Mouse (Mus musculus) c-Kit-positive CD71-positive TER-119-negative erythroid progenitor cells, embryonic 14.5 days (primary cell): ENCODE results near the gene Tuba1c.
A peak's percentile ranks its signal among the peaks of the same experiment; 100 is the strongest.
"Not testable (repeated sequence)": the region's sequence is repeated elsewhere in the genome, so short reads cannot be mapped to it uniquely, and the experiment has no call there.

Source experiments
- DNase-seq: peaks from one replicate; pipeline ENCODE4 v3.0.0-alpha.2; 2013; ENCODE audit warnings: low read depth

Gene Tuba1c

DNA sequence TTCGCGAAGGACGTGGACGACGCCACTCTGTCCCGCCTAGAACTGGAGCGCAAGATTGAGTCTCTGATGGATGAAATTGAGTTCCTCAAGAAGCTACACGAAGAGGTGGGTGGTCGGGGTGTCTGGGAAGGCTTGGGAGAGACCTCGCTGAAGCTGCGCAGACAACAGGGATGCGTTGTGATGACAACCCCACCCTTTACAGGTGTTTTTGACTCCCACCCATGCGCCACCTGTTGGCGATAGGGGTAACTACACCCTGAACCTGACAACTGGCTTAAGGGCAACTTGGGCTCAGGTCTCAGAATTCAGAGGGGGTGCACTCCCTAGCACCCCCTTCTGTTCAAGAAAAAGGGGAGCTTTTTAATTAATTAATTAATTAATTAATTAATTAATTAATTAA is 26.6 kb downstream of the Tuba1c start:
- no peak for DNase-seq

DNA sequence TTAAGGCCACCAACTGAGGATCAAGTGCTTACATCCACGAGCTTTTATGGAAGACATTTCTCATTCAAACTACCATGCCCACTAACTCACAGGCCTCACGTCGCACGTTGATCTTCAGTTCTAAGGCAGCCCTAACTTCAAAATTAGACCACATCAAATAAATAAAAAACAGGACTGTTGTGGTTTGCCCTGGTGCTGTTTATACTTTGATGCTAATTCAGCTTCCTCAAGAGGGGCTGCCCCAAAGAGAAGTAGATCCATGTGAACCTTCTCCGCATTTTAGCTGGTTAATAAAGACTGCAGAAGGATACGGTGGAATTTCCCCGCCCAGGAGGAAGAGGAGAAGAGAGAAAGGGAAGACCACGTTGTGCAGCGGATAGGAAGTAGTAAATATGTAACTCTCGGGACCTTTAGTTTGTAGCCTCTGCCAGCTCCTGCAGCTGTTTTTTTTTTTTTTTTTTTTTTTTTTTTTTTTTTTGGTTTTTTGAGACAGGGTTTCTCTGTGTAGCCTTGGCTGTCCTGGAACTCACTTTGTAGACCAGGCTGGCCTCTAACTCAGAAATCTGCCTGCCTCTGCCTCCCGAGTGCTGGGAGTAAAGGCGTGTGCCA is 36.0 kb downstream of the Tuba1c start:
- DNase-seq, result no peak

DNA sequence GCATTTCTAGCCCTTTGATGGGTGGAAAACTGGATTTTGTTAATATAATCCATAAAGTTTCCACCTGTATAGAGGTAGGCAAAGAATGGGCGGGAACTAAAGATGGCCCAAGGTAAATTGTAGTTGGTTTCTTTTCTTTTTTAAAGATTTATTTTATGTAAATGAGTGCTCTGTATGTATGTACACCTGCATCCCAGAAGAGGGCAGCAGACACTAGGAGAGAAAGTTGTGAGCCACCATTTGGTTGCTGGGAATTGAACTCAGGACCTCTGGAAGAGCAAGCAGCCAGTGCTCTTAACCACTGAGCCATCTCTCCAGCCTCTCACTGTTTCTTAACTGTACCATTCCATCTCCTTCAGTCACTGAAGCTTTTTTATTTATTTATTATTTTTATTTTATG is 42.3 kb downstream of the Tuba1c start:
- DNase-seq, result no peak

DNA sequence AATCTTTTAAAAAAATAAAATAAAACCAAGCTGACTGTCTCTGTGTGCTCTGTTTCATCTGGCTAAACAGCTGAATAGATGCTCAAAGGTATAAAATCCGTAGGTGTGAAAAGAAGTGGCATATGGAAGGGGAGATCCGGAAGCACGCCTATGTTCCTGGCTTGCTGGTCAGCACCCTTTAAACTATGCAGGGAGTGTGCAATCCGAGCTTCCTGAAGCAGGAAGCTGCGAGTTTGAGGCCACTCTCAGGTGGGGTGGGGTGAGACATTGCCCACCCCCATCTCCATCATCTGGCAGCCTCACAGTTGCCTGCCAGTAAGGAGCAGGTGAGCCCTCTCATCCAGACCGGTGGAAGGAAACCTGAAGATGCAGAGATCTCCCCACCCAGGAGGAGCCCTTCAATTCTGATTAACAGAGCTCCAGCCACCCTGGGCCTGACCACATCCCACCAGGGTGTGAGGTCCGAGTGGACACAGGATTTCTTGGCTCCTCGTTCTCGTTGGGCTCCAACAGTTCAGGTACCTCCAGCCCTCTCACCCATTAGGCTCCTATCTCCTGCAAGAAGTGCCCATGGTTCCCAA is 44.4 kb downstream of the Tuba1c start, which contains the start of gene Troap:
TSS of gene Troap (plus strand) at position 557 of the 581 bp plus-strand sequence.
- no peak for DNase-seq

DNA sequence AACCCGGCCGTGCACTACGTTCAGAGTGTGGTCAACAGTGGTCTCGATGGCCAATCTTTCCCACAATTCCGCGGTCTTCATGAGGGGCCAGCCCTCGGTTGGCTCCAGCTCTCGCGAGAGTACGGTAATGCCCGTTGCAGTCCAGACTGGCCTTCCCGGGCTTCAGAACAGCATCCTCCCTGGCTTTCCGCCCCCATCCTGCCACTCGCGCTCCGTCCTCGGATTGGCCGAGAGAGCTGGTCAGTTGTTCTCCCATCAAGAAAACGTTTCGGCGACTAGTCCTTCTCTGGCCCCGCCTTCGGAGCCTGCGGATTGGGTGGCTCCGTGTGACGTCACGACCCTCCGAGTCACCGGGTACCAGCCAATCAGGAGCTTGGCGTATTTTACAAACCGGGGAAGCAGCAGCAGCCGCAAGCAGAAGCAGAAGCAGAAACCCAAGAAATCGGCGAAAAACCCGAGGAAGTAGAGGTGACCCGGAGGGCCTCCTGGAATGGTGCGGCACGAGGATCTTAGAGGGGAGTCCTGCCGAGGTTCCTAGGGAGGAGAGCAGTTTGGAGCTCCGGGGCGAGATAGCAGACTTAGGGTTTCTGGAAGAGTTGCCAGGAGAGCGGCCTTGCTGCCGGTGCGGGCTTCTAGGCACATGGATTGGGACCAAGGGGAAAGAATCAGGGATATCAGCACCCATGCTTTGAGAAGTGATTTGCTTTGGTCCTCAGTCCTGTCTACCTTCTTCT is 45.1 kb downstream of the Tuba1c start:
- peak; percentile 93 for DNase-seq

DNA sequence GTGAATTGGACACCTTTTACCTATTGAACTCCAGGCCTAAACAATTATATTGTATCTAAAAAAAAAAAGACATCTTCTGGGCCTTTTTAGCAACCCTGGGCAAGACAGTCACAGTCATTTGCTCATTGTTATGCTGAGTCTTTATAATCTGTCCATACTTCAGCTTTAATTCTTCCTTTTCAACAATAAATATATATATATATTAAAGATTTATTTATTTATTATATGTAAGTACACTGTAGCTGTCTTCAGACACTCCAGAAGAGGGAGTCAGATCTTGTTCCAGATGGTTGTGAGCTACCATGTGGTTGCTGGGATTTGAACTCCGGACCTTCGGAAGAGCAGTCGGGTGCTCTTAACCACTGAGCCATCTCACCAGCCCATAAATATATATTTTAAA is 46.3 kb downstream of the Tuba1c start:
- not testable (repeated sequence) for DNase-seq

DNA sequence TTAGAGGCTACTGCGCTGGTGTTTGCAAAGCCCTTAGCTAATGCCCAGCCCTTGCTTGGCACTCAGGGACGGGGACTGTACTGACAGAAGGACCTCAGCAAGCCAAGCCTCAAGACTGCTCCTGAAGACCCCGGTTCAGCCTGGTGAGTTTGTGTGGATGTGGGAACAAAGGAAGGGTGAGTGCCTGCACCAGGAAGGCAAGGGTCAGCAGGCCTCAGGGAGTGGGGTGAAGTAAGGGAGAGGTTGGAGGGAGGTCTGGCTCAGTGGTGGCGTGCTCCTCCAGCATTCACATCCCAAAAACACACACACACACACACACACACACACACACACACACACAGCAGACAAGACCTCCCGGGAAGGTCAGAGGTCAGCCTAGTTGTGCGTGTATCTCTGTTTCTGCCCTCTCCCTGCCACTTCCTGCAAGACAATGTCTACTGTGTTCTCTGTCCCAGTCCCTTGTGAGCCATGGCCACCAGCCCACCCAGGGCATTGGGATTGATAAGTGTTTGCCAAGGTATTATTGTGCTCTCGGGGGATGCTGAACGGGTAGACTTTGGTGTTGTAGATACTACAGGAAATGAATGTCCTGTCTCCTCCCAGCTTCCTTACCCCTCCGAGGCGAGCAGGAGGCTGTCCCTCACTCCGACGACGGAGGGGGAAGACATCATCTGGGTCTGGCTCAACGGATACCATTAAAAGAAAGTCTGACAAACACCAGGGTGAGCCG is 48.7 kb downstream of the Tuba1c start:
- no peak for DNase-seq

DNA sequence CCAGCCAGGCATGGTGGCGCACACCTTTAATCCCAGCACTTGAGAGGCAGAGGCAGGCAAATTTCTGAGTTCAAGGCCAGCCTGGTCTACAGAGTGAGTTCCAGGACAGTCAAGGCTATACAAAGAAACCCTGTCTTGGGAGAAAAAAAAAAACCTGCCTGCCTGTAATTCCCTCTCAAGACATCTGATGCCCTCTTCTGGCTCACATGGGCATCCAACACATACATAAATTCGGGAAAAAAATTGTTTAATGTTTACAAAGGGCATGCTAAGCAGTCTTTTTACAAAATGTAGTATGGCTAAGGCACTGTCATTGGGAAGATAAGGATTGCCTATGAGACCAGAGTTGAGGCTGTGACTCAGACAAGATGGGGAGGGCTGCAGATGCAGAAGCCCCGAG is 50.1 kb downstream of the Tuba1c start:
- no peak for DNase-seq

DNA sequence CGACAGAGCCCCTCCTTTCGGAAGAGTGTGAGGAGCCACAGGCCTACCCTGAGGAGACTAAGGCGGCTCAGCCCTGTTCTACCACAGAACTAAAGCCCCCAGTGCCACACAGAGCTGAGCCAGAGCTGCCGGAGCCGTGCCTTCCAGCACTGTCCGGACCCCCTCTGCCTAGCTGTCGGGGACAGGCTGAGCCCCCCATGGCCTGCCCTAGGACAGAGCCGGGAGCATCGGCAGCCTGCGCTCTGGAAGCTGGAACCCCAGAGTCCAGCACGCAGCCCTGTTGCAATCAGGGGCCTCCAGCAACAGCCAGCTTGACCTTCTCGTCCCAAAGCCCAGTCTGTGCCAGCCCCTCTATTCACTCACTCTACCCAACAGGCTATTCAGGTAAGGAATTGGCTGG is 52.6 kb downstream of the Tuba1c start:
- no peak for DNase-seq

DNA sequence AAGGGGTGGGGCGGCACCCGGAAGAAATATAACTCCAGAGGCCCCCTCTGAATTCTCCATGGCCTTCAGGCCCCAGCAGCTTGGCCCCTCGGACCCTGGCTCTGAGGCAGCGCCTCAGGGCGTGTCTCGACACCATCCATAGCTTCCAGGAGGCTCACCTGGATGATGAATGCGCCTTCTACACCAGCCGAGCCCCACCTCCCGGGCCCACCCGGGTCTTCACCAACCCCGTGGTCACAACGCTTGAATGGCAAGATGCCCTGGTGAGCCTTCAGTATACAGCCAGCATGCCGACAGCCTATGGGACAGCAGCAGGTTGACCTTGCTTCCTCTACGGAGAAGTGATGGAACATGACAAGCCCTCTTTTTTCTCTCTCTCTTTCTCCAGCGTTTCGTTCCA is 53.1 kb downstream of the Tuba1c start:
- DNase-seq, result no peak

DNA sequence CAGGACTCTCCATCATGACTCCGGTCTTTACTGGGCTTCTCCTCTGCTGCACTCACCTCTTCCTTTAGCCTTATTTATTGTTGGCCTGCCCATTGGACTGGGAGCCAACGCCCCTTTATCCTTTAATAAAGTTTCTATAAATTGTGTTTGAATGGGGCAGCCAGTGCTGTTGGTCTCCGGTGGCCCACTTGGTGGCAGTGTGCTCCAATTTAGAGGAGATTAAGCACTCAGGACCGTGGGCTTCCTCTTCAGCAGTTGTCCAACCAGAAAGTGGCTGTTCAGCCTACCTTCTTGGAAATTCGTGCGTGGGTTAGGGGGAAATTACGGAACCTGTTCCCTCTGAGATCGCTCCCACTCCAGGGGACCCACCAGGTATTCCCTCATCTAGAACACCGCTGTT is 53.6 kb downstream of the Tuba1c start:
- DNase-seq, result peak; percentile 34

DNA sequence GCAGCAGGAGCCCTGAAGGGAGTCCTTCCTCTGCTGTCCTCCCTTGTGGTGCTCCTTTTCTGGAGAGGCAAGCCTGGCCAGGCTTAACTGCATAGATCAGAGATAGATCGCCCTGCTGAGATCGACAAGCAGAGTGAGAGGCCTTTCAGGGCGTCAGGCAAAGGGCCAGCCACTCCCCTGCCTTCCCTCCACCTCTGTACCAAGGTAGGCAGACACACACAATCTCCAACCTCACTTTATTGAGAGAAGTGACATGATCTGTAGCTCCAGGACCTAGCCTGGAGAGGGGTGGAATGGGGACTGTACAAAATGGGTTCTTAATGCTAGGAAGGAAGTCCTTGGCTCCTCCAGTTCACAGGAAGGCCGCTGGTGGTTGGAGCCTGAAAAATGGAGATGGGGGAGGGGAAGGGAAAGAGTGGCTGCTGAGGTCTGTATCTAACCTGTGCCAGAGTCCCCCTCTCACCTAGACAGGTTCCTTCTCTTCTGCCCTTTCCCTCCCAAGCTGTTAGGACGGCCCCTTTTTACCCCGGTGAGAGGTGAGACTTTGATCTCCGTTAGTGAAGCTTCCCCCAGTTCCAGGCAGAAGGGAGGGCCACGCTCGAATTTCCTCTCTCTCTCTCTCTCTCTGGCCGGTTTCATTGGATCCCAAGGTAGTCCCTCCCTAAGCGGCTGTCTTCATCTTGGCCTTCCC is 54.3 kb downstream of the Tuba1c start:
- DNase-seq, result no peak

DNA sequence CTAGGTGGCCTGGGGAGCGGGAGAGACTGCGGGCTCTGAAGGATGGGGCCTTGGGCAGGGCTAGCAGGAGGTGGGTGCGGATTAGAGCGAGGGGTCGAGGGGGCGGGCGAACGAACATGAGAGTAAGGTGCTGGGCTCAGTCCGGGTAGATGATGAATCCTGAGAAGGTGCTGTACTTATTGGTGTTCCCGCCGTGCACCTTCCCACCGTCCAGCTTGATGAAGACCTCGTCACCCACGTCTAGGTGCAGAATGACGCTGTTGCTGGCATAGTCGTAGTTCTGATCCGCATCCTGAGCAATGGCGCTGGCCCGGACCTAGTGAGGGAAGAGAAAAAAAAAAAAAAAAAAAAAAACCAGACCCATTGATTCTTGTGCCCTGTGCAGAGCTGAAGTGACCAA is 54.9 kb downstream of the Tuba1c start:
- no peak for DNase-seq

DNA sequence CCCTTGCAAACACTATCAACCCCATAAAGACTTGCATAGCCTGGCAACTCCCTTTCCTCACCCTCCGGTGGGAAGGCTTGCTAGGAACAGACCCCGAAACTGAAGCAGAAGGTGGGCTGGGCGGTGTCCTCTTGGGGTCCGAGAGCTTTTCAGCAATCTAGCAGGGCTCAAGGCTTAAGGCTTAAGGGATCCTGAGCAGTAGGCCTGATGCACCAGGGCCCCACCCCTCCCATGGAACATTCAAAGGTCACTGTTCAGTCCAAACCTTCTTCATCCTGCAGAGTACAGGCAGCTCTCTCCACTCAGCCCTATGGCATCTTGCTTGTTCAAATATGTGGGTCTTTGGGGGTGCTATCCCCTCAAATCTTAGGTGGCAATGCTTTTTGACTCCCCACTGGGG is 56.3 kb downstream of the Tuba1c start:
- no peak for DNase-seq

DNA sequence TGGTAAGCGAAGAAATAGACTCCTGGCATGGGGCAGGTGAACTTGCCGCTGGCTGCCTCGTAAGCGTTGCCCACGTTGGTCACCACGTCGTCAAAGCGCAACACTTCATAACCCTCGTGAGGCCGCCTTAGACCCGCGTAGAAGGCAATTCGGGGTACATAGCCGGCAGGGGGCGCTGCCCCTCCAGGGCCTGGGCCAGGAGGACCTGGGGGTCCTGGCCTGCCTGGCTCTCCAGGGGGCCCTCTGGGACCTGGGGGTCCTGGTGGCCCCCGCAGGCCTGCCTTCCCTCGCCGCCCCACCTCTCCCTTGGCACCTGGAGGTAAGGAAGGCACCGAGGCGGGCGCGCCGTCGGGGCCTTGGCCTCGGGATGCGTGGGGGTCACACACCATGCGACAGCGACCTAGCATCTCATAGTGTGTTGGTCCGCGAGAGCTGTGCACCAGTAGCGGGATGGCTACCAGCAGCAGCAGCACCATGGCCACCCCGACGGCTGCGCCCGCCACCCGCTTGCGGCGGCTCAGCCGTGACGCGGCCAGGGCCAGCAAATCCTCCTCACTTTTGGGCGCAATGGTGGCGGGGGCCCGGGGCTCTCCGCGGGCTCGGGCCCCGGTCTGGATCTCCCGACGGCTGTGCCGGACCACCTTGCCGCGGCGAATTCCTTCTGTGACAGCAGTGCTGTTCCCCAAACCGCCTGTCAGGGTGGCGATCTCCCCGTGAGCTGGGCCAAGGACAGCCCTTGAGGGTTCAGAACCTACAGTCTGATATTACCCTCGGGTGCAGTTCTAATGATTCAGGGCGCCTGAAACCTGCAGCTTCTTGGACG is 57.8 kb downstream of the Tuba1c start, which contains the start of gene C1ql4:
TSS of gene C1ql4 (minus strand) at position 565 of the 823 bp plus-strand sequence.
- DNase-seq, result no peak
